Mouse (Mus musculus) brain, embryonic 18.5 days (tissue): Measurements from ENCODE around the gene Zfand5.

Experiments used
- DNase-seq: peaks from one replicate; pipeline ENCODE4 v3.0.0-alpha.2; 2012; ENCODE audit warnings: low read depth, low spot score

The Zfand5 gene

GRCm38 (mm10) chr19:21328951-21329350, 56.9 kb downstream of the Zfand5 start:
- DNase-seq: no peak

DNA sequence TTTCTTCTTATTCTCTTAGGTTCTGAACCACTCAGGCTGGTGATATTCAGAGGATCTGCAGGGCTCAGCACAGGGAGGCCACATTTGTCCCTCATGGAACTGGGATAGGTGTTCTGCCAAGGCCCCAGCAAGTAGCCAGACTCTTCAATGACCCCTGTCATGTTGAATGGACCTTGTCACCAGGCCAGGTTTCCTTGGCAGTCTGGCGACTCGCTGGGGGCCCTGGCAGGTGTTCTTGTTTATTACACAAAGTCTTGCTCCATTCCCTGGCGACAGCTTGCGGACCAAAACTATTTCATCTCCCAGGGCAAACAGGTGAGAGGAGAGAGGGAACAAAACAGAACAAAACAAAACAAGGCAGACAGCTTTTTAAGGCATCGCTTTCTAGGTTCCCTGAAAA, 57.7 kb downstream of the Zfand5 start:
- peak; percentile 16 for DNase-seq

- DNase-seq: no peak
Measured at GRCm38 (mm10) chr19:21330305-21331115, 58.4 kb downstream of the Zfand5 start.

- no peak for DNase-seq
Measured at GRCm38 (mm10) chr19:21331621-21332155, 59.6 kb downstream of the Zfand5 start.
